Mouse (Mus musculus) ZHBTc4 (cell line): ENCODE measurements at regions not wholly inside any gene's neighbourhood (a gene's known extent, or its start where the extent isn't known, plus 50 kb on each side); places are given as distances from the start of the nearest gene placed in this dataset.

Source experiments
- DNase-seq: peaks from one replicate; pipeline ENCODE4 v3.0.0-alpha.2; 2011; ENCODE audit warnings: low read depth, low spot score

GRCm38 (mm10) chr5:39841186-39841585 lies 85.9 kb upstream of the Hs3st1 start:
- DNase-seq = no peak

GRCm38 (mm10) chr5:39840576-39840975 lies 85.3 kb upstream of the Hs3st1 start:
- DNase-seq = no peak

- DNase-seq = no peak
Observed at GRCm38 (mm10) chr5:39832565-39832964, 77.3 kb upstream of the Hs3st1 start.

DNA sequence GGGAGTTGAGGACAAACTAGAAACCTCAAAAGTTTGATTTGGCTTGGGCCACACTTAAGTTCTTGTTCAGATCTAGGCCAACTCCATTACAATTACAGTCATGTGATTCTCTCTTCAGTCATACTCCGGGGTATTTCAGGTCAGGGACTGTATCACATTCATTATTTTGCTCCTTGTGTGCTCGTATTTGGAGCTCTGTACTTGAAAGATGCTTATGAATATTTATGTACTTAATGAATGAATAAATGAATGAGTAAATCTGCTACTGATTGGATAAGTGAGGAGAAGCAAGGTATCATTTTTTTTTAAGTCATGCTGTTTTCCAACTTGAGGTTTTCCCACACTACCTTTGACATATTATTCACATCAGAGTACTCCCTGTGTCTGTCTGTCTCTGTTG lies 69.4 kb upstream of the Hs3st1 start:
- DNase-seq = no peak

DNA sequence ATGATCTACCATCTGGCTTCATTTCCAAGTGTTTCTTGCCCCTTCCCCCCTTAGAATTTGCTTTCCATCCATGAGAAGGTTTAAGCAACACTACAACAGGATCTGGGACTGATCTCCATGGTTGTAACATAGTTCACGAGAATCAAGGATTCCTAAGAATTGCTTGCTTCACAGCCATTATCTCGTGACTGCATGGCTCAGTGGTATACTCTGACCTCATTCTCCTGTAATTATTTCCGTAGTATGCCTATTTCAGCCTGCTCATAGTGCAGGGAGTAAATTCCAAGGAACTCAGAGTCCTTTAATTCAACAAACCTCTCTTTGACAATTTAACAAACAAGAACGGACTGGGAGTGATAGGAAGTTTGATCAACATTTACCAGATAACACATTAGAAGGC lies 51.4 kb upstream of the Hs3st1 start:
- DNase-seq = no peak
